In genomic region chr8:109586972-109587504, GRCm38 (mm10) we compare ENCODE assay signal across 11 mouse cellular contexts. TPM values are rescaled to one million over a fixed set of nuclear protein-coding genes. Genes with fewer than 3 reads are reported as not detected.
DNase-seq lines count a peak whose midpoint lies in the region; ATAC-seq lines count a peak whose summit lies in the region.
"Had no signal": no experiment of that assay in that cellular context is flagged by ENCODE, and none has a peak within 500 bp of the region (broad histone marks: within the 10 kb centered on the region; RNA-seq: fewer than 3 reads in every experiment).

No protein-coding gene starts in this region.

- H3K4me3 ChIP-seq in embryonic facial prominence, embryonic 15.5 days (replicated peaks), result no peak overlapping the region
- H3K4me3 ChIP-seq in stomach, embryonic 15.5 days (replicated peaks), result no peak overlapping the region
- no peak overlapping the region for H3K4me3 ChIP-seq in hindbrain, embryonic 14.5 days (replicated peaks; ENCODE audit: low read length)

- no peak overlapping the region for H3K9ac ChIP-seq in embryonic facial prominence, embryonic 15.5 days
- no peak overlapping the region for H3K9ac ChIP-seq in stomach, embryonic 15.5 days
- no peak overlapping the region for H3K9ac ChIP-seq in hindbrain, embryonic 14.5 days

- H3K27ac ChIP-seq in embryonic facial prominence, embryonic 15.5 days (replicated peaks), result no peak overlapping the region
- no peak overlapping the region for H3K27ac ChIP-seq in stomach, embryonic 15.5 days
- H3K27ac ChIP-seq in hindbrain, embryonic 14.5 days, result no peak overlapping the region
- H3K27ac ChIP-seq: hindbrain, postnatal 0 days had no signal

- H3K4me1 ChIP-seq in embryonic facial prominence, embryonic 15.5 days, result no peaks in the 10 kb centered on the region
- 0 out of 2 replicates have a peak, but pooled peaks cover 5% of the 10 kb centered on the region for H3K4me1 ChIP-seq in stomach, embryonic 15.5 days
- H3K4me1 ChIP-seq in hindbrain, embryonic 14.5 days (replicated peaks; ENCODE audit: control insufficient read depth, insufficient read depth, low read length), result no peaks in the 10 kb centered on the region

- DNase-seq in kidney, adult 9 months, result peak; percentile 62
- DNase-seq in lung, adult 18-20 months, result peak; percentile 90 to 93
- DNase-seq in spleen, postnatal 10 days (ENCODE audit: low spot score in 2 of 2), result no peak
- DNase-seq in hindbrain, embryonic 14.5 days (ENCODE audit: low spot score), result no peak
- DNase-seq in cerebellum, postnatal 4 days (ENCODE audit: low spot score in 2 of 2), result no peak
- DNase-seq: cerebellum, adult 11-12 months had no signal

- no peaks in the 10 kb centered on the region for H3K9me3 ChIP-seq in embryonic facial prominence, embryonic 15.5 days (replicated peaks)
- no peaks in the 10 kb centered on the region for H3K9me3 ChIP-seq in stomach, embryonic 15.5 days
- no peaks in the 10 kb centered on the region for H3K9me3 ChIP-seq in hindbrain, embryonic 14.5 days (ENCODE audit: control insufficient read depth, low read length)

- peaks cover 5% of the 10 kb centered on the region for H3K36me3 ChIP-seq in embryonic facial prominence, embryonic 15.5 days
- no peaks in the 10 kb centered on the region for H3K36me3 ChIP-seq in stomach, embryonic 15.5 days
- H3K36me3 ChIP-seq in hindbrain, embryonic 14.5 days (replicated peaks; ENCODE audit: control insufficient read depth, insufficient read depth), result no peaks in the 10 kb centered on the region

- ATAC-seq in embryonic facial prominence, embryonic 15.5 days (ENCODE audit: insufficient number of reproducible peaks, low FRiP score, low TSS enrichment, low read depth), result peak; percentile 19; the same call in 1 of the 2 replicates
- ATAC-seq in stomach, embryonic 15.5 days (ENCODE audit: insufficient read depth, low FRiP score, low read depth), result peak; percentile 84
- ATAC-seq in hindbrain, embryonic 14.5 days (ENCODE audit: low FRiP score), result no peak
- ATAC-seq: hindbrain, postnatal 0 days; midbrain, embryonic 16.5 days had no signal

- no peak overlapping the region for H3K4me2 ChIP-seq in embryonic facial prominence, embryonic 15.5 days (replicated peaks)
- no peak overlapping the region for H3K4me2 ChIP-seq in stomach, embryonic 15.5 days
- H3K4me2 ChIP-seq in hindbrain, embryonic 14.5 days (replicated peaks), result no peak overlapping the region
- H3K4me2 ChIP-seq: heart, embryonic 11.5 days had no signal

- no peaks in the 10 kb centered on the region for H3K27me3 ChIP-seq in embryonic facial prominence, embryonic 15.5 days
- H3K27me3 ChIP-seq in stomach, embryonic 15.5 days (replicated peaks), result no peaks in the 10 kb centered on the region
- no peaks in the 10 kb centered on the region for H3K27me3 ChIP-seq in hindbrain, embryonic 14.5 days (ENCODE audit: control insufficient read depth, insufficient read depth, low read length)

- 54% methylated on average over 7 of the region's 7 CpGs for WGBS in embryonic facial prominence, embryonic 15.5 days
- WGBS in stomach, embryonic 15.5 days, result 43% methylated on average over 7 of the region's 7 CpGs
- WGBS in hindbrain, embryonic 14.5 days, result 68% methylated on average over 7 of the region's 7 CpGs

RNA-seq across cellular contexts. Expression of gene Hp, which starts 8.1 kb away (rescaled TPM):
- polyA plus RNA-seq in embryonic facial prominence, embryonic 15.5 days (2015; fragmentation: Nextera tagmentation; extraction: Ambion mirVana), result 6.6 and 8.2 TPM in 2 replicates
- 12.6 and 14.8 TPM in 2 replicates for polyA plus RNA-seq in stomach, embryonic 15.5 days (2015; fragmentation: Nextera tagmentation; extraction: Ambion mirVana)
- polyA plus RNA-seq in hindbrain, embryonic 14.5 days (2014; fragmentation: Nextera tagmentation; extraction: Ambion mirVana), result 0.40 and 0.43 TPM in 2 replicates

RNA-seq across cellular contexts. Expression of gene Txnl4b, which starts 21.3 kb away (rescaled TPM):
- polyA plus RNA-seq in embryonic facial prominence, embryonic 15.5 days (2015; fragmentation: Nextera tagmentation; extraction: Ambion mirVana), result 23.3 and 27.8 TPM in 2 replicates
- polyA plus RNA-seq in stomach, embryonic 15.5 days (2015; fragmentation: Nextera tagmentation; extraction: Ambion mirVana), result 22.1 and 23.3 TPM in 2 replicates
- polyA plus RNA-seq in hindbrain, embryonic 14.5 days (2014; fragmentation: Nextera tagmentation; extraction: Ambion mirVana), result 28.2 and 31.2 TPM in 2 replicates

RNA-seq across cellular contexts. Expression of gene Dhx38, which starts 21.4 kb away (rescaled TPM):
- polyA plus RNA-seq in embryonic facial prominence, embryonic 15.5 days (2015; fragmentation: Nextera tagmentation; extraction: Ambion mirVana), result 20.9 and 22.6 TPM in 2 replicates
- polyA plus RNA-seq in stomach, embryonic 15.5 days (2015; fragmentation: Nextera tagmentation; extraction: Ambion mirVana), result 19.0 and 21.5 TPM in 2 replicates
- 12.7 and 14.7 TPM in 2 replicates for polyA plus RNA-seq in hindbrain, embryonic 14.5 days (2014; fragmentation: Nextera tagmentation; extraction: Ambion mirVana)

RNA-seq across cellular contexts. Expression of gene Dhodh, which starts 21.4 kb away (rescaled TPM):
- polyA plus RNA-seq in embryonic facial prominence, embryonic 15.5 days (2015; fragmentation: Nextera tagmentation; extraction: Ambion mirVana), result 36.0 and 40.9 TPM in 2 replicates
- polyA plus RNA-seq in stomach, embryonic 15.5 days (2015; fragmentation: Nextera tagmentation; extraction: Ambion mirVana), result 41.1 and 41.8 TPM in 2 replicates
- 29.5 and 31.4 TPM in 2 replicates for polyA plus RNA-seq in hindbrain, embryonic 14.5 days (2014; fragmentation: Nextera tagmentation; extraction: Ambion mirVana)

RNA-seq across cellular contexts. Expression of gene Pkd1l3, which starts 27.3 kb away (rescaled TPM):
- 0.11 TPM in 1 of 2 replicates, not detected in the other for polyA plus RNA-seq in embryonic facial prominence, embryonic 15.5 days (2015; fragmentation: Nextera tagmentation; extraction: Ambion mirVana)
- polyA plus RNA-seq in stomach, embryonic 15.5 days (2015; fragmentation: Nextera tagmentation; extraction: Ambion mirVana), result 0.08 and 0.09 TPM in 2 replicates
- polyA plus RNA-seq in hindbrain, embryonic 14.5 days (2014; fragmentation: Nextera tagmentation; extraction: Ambion mirVana), result 0.13 and 0.23 TPM in 2 replicates

Comparison
In these comparisons a context has a peak if more than half of its experiments do, and no peak if none do; other contexts are left out.
1. DNase-seq: peak in kidney, adult 9 months (single experiment) and lung, adult 18-20 months (2 of 2); none in spleen, postnatal 10 days (0 of 2), hindbrain, embryonic 14.5 days (single experiment) and cerebellum, postnatal 4 days (0 of 2).